ENCODE assay signal across 18 mouse cellular contexts in genomic region chr11:78982042-78982441, GRCm38 (mm10). TPM values are rescaled to one million over a fixed set of nuclear protein-coding genes. Genes with fewer than 3 reads are reported as not detected.
DNase-seq lines count a peak whose midpoint lies in the region; ATAC-seq and TF ChIP-seq lines count a peak whose summit lies in the region.
"Had no signal": no experiment of that assay in that cellular context is flagged by ENCODE, and none has a peak within 500 bp of the region (broad histone marks: within the 10 kb centered on the region; RNA-seq: fewer than 3 reads in every experiment).

No protein-coding gene starts in this region.

- intact Hi-C loops in heart, postnatal 14 days (cut with DNase I), result no loop called here

- peak; percentile 63 for DNase-seq in heart, adult 11 months
- DNase-seq in heart, postnatal 14 days, result no peak
- DNase-seq in lung, postnatal 0 days (ENCODE audit: low spot score), result no peak
- no peak for DNase-seq in lung, postnatal 36 days
- no peak for DNase-seq in neural tube, embryonic 10.5 days (ENCODE audit: extremely low spot score, low spot score)
- DNase-seq: adrenal gland, postnatal 25 days; cerebellum, adult 9-11 months; heart, postnatal 36 days had no signal

- peaks cover 4% of the 10 kb centered on the region; the same call in 1 of the 2 replicates for H3K4me1 ChIP-seq in lung, postnatal 0 days (ENCODE audit: insufficient read depth, low read depth, low read length)
- peaks cover 61% of the 10 kb centered on the region for H3K4me1 ChIP-seq in liver, embryonic 12.5 days
- peaks cover 4% of the 10 kb centered on the region; the same call in 1 of the 2 replicates for H3K4me1 ChIP-seq in stomach, embryonic 15.5 days
- H3K4me1 ChIP-seq: midbrain, embryonic 15.5 days; neural tube, embryonic 12.5 days had no signal

- no peak overlapping the region for H3K9ac ChIP-seq in lung, postnatal 0 days (replicated peaks; ENCODE audit: low read depth)
- H3K9ac ChIP-seq in liver, embryonic 12.5 days, result no peak overlapping the region
- H3K9ac ChIP-seq in stomach, embryonic 15.5 days, result no peak overlapping the region
- H3K9ac ChIP-seq: midbrain, embryonic 15.5 days; neural tube, embryonic 12.5 days had no signal

- H3K27ac ChIP-seq in lung, postnatal 0 days (ENCODE audit: low read length), result no peak overlapping the region
- peak overlapping the region; percentile 75; the same call in 1 of the 2 replicates for H3K27ac ChIP-seq in liver, embryonic 12.5 days
- peak overlapping the region; percentile 68 for H3K27ac ChIP-seq in stomach, embryonic 15.5 days
- H3K27ac ChIP-seq: hindbrain, postnatal 0 days; kidney, postnatal 0 days; midbrain, embryonic 15.5 days; neural tube, embryonic 12.5 days had no signal

- no peaks in the 10 kb centered on the region for H3K9me3 ChIP-seq in lung, postnatal 0 days (ENCODE audit: low read length)
- H3K9me3 ChIP-seq in liver, embryonic 12.5 days (replicated peaks), result no peaks in the 10 kb centered on the region
- H3K9me3 ChIP-seq in stomach, embryonic 15.5 days, result no peaks in the 10 kb centered on the region
- H3K9me3 ChIP-seq: midbrain, embryonic 15.5 days; neural tube, embryonic 12.5 days had no signal

- ATAC-seq in lung, postnatal 0 days, result no peak
- peak; percentile 75 for ATAC-seq in liver, embryonic 12.5 days
- ATAC-seq in stomach, embryonic 15.5 days (ENCODE audit: insufficient read depth, low FRiP score, low read depth), result peak; percentile 82
- no peak for ATAC-seq in monocyte, adult 5-6 weeks (replicated peaks; ENCODE audit: insufficient number of reproducible peaks, low FRiP score, low TSS enrichment, poor library complexity, severe bottlenecking)
- ATAC-seq: forebrain, embryonic 16.5 days; hindbrain, postnatal 0 days; midbrain, embryonic 15.5 days had no signal

- WGBS in lung, postnatal 0 days, result 51% methylated on average over 2 of the region's 2 CpGs
- 45% methylated on average over 2 of the region's 2 CpGs for WGBS in liver, embryonic 12.5 days (ENCODE audit: insufficient replicate concordance)
- WGBS in stomach, embryonic 15.5 days, result 51% methylated on average over 2 of the region's 2 CpGs

- H3K4me3 ChIP-seq in lung, postnatal 0 days (ENCODE audit: low read depth, low read length), result no peak overlapping the region
- no peak overlapping the region for H3K4me3 ChIP-seq in liver, embryonic 12.5 days
- H3K4me3 ChIP-seq in stomach, embryonic 15.5 days (replicated peaks), result no peak overlapping the region
- H3K4me3 ChIP-seq: erythroblast, embryonic 14.5 days; midbrain, embryonic 15.5 days; neural tube, embryonic 12.5 days had no signal

- TF ChIP-seq CTCF in lung, postnatal 0 days (IDR thresholded peaks at IDR 0.05), result no peak

- no peak for TF ChIP-seq EP300 in lung, postnatal 0 days (IDR thresholded peaks at IDR 0.05)

- H3K36me3 ChIP-seq in lung, postnatal 0 days (ENCODE audit: insufficient read depth, low read length), result no peaks in the 10 kb centered on the region
- H3K36me3 ChIP-seq in liver, embryonic 12.5 days, result no peaks in the 10 kb centered on the region
- no peaks in the 10 kb centered on the region for H3K36me3 ChIP-seq in stomach, embryonic 15.5 days
- H3K36me3 ChIP-seq: midbrain, embryonic 15.5 days; neural tube, embryonic 12.5 days had no signal

- H3K27me3 ChIP-seq in lung, postnatal 0 days (replicated peaks; ENCODE audit: insufficient read depth, low read length), result no peaks in the 10 kb centered on the region
- H3K27me3 ChIP-seq in liver, embryonic 12.5 days (replicated peaks), result no peaks in the 10 kb centered on the region
- no peaks in the 10 kb centered on the region for H3K27me3 ChIP-seq in stomach, embryonic 15.5 days (replicated peaks)
- H3K27me3 ChIP-seq: CH12.LX; midbrain, embryonic 15.5 days; neural tube, embryonic 12.5 days had no signal

- H3K4me2 ChIP-seq in lung, postnatal 0 days (replicated peaks; ENCODE audit: low read depth, low read length), result peak overlapping the region; percentile 54; the same call in 1 of the 2 replicates
- peak overlapping the region; percentile 53; the same call in 1 of the 2 replicates for H3K4me2 ChIP-seq in liver, embryonic 12.5 days
- no peak overlapping the region for H3K4me2 ChIP-seq in stomach, embryonic 15.5 days
- H3K4me2 ChIP-seq: midbrain, embryonic 15.5 days; neural tube, embryonic 12.5 days had no signal

RNA-seq across cellular contexts. Expression of gene Lgals9, which starts 2.7 kb away (rescaled TPM):
- 10 to 100 TPM; 35.5 to 36.1 TPM for total RNA-seq in heart, postnatal 14 days (2021)
- polyA plus RNA-seq in lung, postnatal 0 days (2015; fragmentation: Nextera tagmentation; extraction: Ambion mirVana), result 98.3 and 137 TPM in 2 replicates
- 40.8 and 45.7 TPM in 2 replicates for polyA plus RNA-seq in liver, embryonic 12.5 days (2016; fragmentation: Nextera tagmentation; extraction: Ambion mirVana)
- polyA plus RNA-seq in stomach, embryonic 15.5 days (2015; fragmentation: Nextera tagmentation; extraction: Ambion mirVana), result 64.1 and 65.1 TPM in 2 replicates
- total RNA-seq in monocyte, adult 5-6 weeks (2017), result 23.7 to 36.3 TPM (median 30.3 TPM) in 3 replicates

Comparison
In these comparisons a context has a peak if more than half of its experiments do, and no peak if none do; other contexts are left out.
1. ATAC-seq: peak in liver, embryonic 12.5 days (single experiment) and stomach, embryonic 15.5 days (single experiment); none in lung, postnatal 0 days (single experiment) and monocyte, adult 5-6 weeks (single experiment).